Mouse (Mus musculus): Measurements from ENCODE around the gene Pitx2. TPM values are rescaled to one million over a fixed set of nuclear protein-coding genes. Genes with fewer than 3 reads are reported as not detected.

Gene Pitx2
- polyA plus RNA-seq, 1 experiment: 2.1 TPM

DNA sequence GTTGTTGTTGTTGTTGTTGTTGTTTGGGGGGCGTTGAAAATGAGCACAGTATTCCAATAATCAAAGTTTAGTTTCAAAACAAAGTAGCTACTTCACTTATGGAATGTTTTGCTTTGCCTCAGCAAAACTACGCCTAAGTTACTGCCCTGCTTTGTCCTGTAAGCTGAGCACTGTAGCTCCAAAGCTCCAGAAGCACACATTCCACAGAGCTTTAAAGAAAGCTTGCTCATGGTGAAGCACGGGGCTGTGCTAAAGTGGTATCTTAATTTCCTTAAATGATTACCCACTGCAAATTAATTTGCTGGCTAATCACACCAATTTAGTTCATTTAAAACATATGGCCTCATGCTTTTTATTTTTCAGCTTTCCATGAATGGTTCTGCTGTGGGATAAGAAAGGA lies 1.5 kb downstream of the Pitx2 start:
- H3K4me1 ChIP-seq (ENCODE audit: control insufficient read depth, insufficient read depth, low read length): no peaks in the 10 kb centered on the region
- H3K4me3 ChIP-seq (replicated peaks; ENCODE audit: extremely low read depth, low read depth, low read length): no peak overlapping the region
- TF ChIP-seq CTCF (IDR thresholded peaks at IDR 0.05; ENCODE audit: insufficient read depth, low read length): no peak
- no peak for TF ChIP-seq POLR2A (IDR thresholded peaks at IDR 0.05; ENCODE audit: borderline replicate concordance, extremely low read depth, low read depth, low read length)
- WGBS: 15% methylated on average over 3 of the region's 3 CpGs
- DNase-seq: no peak

DNA sequence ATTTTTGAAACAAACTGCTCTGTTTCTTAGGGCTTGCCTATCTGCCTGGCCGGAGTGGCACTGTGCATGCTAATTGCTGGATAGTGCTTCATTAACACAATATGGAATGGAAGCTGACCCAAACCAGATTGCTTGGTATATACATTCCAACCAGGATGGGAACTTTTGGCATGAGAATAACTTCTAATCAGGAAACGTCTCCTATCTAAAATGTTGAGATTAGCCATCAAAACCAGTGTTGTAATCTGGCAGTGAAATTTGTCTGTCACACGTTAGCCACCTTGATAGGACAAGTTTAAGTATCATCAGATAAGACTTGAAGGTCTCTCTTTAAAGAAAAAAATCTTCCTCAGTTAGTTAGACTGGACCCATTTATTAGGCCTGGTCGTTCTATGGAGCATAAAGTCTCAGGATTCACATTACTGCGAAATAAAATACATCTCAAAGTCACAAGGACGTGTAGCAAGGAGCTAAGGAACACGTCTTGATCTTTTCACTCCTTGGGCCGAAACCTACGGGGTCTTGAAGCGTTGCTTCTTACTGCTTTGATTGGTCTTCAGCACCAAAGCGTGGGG lies 2.1 kb downstream of the Pitx2 start:
- TF ChIP-seq CTCF (IDR thresholded peaks at IDR 0.05; ENCODE audit: insufficient read depth, low read length) (no peak), POLR2A (IDR thresholded peaks at IDR 0.05; ENCODE audit: borderline replicate concordance, extremely low read depth, low read depth, low read length) (no peak)
- H3K4me3 ChIP-seq (replicated peaks; ENCODE audit: extremely low read depth, low read depth, low read length): no peak overlapping the region
- DNase-seq: no peak
- H3K4me1 ChIP-seq (ENCODE audit: control insufficient read depth, insufficient read depth, low read length): no peaks in the 10 kb centered on the region
- 17% methylated on average over 11 of the region's 11 CpGs for WGBS

DNA sequence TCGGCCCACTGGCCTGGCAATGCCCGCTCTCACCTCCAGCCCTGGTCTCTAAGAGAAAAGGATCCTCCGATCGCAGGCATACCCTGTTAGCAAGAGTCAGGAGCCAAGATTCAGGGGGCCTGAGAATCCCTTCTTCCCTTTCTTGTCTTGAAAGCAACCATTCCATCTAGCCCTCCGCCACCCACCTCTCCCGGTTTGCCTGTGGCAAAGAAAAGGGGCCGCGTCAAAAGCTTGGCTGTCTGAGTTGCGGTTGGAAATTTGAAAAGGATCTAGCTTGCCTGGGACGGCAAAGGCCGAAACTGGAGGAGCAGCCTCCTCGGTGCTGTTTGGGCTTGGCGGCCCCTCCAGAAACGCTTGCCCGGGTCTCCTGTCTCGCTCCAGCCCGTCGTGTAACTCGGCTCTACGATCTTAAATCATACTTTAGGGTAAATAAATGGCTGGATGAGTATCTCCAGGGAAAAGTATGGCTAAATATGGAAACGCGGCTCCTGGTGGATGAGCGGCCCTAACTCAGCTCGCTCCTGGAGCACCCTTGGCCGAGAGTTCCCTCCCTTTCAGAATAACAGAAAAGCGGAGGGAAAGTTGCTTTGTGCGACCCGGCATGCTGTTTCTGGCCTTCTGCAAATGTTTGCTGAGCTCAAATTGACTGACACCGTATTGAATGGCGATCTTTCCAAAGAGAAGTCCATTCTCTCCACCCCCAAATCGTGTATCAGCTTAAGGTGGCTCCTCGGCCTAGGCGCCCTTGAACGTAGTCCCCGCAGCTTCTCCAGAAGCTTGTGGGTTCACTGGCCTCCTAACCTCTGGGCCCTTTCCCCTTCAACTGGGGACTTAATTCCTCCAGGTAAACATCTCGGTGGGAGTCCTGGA lies 3.4 kb downstream of the Pitx2 start:
- DNase-seq: no peak
- Histone ChIP-seq H3K4me3 (replicated peaks; ENCODE audit: extremely low read depth, low read depth, low read length) (no peak overlapping the region), H3K4me1 (ENCODE audit: control insufficient read depth, insufficient read depth, low read length) (no peaks in the 10 kb centered on the region)
- WGBS: 11% methylated on average over 36 of the region's 36 CpGs
- no peak for TF ChIP-seq POLR2A (IDR thresholded peaks at IDR 0.05; ENCODE audit: borderline replicate concordance, extremely low read depth, low read depth, low read length)
- TF ChIP-seq CTCF (IDR thresholded peaks at IDR 0.05; ENCODE audit: insufficient read depth, low read length): no peak

DNA sequence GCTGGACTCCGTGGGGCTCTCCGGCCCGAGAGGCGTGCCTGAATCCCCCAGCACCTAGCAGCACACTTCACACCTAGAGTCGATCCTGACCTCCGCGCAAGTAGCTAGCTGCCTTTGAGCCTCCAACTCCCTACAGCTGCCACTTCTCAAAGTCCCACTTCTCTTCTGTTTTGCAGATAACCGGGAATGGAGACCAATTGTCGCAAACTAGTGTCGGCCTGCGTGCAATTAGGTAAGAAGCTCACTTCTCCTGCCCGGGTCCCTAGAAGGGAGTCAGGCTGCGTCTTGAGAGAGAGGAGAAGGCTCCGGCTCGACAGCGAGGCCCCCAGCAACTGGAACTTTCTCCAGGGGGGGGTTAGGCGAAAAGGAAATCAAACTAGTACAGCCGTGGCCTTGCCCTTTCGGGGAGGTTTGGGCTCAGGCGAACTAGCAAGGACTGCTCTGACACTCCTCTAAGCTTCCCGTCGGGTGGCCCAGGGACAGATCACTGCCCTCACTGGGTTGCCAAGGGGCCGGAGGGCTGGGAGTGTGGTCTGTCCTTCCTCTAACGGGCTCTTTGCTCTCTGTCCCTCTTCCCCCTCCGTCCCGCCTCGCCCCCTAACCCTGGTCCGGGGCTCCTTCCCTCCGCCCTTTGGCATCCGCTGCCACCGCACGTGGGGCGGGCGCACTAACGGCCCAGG lies 4.2 kb downstream of the Pitx2 start:
- TF ChIP-seq POLR2A (IDR thresholded peaks at IDR 0.05; ENCODE audit: borderline replicate concordance, extremely low read depth, low read depth, low read length): no peak
- TF ChIP-seq CTCF (IDR thresholded peaks at IDR 0.05; ENCODE audit: insufficient read depth, low read length): no peak
- H3K4me1 ChIP-seq (ENCODE audit: control insufficient read depth, insufficient read depth, low read length): no peaks in the 10 kb centered on the region
- no peak for DNase-seq
- no peak overlapping the region for H3K4me3 ChIP-seq (replicated peaks; ENCODE audit: extremely low read depth, low read depth, low read length)
- WGBS: 5% methylated on average over 35 of the region's 35 CpGs

DNA sequence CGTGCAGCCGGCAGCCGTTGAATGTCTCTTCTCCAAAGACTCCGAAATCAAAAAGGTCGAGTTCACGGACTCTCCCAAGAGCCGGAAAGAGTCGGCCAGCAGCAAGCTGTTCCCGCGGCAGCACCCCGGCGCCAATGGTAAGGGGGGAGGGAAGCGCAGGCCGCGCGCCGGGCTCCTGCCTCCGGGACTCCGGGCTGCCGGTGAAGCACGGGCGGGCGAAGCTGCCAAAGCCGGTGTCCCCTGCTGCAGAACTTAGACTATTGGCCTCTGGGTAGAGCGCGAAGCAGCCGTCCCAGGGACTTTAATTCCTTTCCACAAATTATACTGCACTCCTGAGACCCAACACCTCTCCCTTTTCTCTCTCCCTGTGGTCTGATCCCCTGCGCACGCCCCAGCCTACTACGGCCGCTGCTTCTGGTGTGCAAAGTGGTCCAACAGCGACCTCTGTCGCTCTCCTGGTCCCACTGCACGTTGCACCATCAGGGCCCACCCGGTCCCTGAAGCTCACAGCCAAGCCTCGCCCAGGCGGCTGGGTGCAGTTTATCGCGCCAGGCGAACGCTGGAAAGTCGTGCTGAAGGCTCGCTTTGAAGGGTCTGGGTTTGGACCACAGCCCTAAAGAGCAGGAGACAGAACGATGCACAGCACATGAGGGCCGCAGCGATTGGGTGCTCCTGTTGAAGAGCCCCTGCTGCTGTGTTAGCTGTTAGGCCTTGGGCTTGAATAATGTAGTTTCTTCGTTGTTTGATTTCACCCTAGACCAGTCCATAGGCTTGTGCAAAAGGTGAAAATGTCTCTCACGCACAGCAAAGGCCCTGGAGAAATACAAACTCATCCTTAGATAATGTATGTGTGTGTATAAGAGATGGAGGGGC lies 5.0 kb downstream of the Pitx2 start:
- Histone ChIP-seq H3K4me3 (replicated peaks; ENCODE audit: extremely low read depth, low read depth, low read length) (no peak overlapping the region), H3K4me1 (ENCODE audit: control insufficient read depth, insufficient read depth, low read length) (no peaks in the 10 kb centered on the region)
- WGBS: 2% methylated on average over 48 of the region's 48 CpGs
- DNase-seq: no peak
- TF ChIP-seq POLR2A (IDR thresholded peaks at IDR 0.05; ENCODE audit: borderline replicate concordance, extremely low read depth, low read depth, low read length) (no peak), CTCF (IDR thresholded peaks at IDR 0.05; ENCODE audit: insufficient read depth, low read length) (peak; percentile 37; the same call in 1 of the 2 replicates)

DNA sequence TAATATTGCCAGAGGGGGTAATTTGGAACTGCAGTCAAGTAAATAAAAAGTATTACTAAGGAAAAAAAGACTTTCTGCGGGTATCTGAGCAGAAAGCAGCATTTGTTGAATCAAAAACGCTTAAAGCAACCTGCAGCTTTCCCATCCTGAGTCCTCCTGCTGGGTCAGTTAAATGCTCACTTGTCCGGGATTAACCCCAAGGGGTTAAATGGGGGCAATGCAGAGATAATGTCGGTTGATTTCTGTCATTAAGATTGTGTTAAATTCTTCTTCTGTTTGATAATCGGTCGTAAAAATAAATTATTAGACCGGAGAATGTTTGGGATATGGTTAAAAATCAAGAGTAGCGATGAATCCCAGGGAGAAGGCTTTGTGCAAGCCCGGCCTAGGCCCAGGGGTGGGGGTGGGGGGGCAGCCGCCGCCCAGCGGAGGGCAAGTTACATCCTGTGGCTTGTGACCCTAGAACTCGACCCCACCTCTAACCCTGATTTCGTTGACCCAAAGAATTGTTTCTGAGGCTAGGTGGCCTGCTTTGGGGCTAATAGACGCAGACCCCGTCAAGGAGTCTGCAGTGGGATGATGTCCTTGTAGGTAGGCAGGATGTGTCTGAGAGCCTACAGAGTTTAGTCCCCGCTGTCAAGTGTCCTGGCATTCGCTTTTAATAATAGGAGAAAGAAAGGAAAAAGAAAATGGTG lies 6.0 kb downstream of the Pitx2 start:
- DNase-seq: no peak
- 15% methylated on average over 18 of the region's 18 CpGs for WGBS
- H3K4me1 ChIP-seq (ENCODE audit: control insufficient read depth, insufficient read depth, low read length): no peaks in the 10 kb centered on the region
- no peak for TF ChIP-seq CTCF (IDR thresholded peaks at IDR 0.05; ENCODE audit: insufficient read depth, low read length)
- TF ChIP-seq POLR2A (IDR thresholded peaks at IDR 0.05; ENCODE audit: borderline replicate concordance, extremely low read depth, low read depth, low read length): no peak
- no peak overlapping the region for H3K4me3 ChIP-seq (replicated peaks; ENCODE audit: extremely low read depth, low read depth, low read length)

DNA sequence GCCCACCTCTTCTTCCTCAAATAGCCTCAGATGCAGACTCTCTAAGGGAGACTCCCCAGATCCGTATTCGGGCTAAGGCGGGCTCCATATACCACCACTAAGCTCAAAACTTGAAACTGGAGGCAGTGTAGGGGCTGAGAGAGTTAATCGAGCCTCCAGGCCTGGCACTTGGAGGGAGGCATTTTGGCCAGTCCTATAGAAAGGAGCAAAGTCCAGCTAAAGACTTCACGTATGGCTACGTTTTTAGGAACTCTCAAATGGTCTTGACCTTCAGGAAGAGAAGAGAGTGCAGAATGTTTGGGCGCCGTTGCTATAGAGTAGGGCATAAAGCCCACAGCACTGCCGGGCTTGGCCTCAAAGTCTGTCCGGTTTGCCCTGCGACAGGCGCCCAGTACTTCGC lies 7.1 kb downstream of the Pitx2 start:
- no peak for DNase-seq
- Histone ChIP-seq H3K4me1 (ENCODE audit: control insufficient read depth, insufficient read depth, low read length) (no peaks in the 10 kb centered on the region), H3K4me3 (replicated peaks; ENCODE audit: extremely low read depth, low read depth, low read length) (no peak overlapping the region)
- no peak for TF ChIP-seq POLR2A (IDR thresholded peaks at IDR 0.05; ENCODE audit: borderline replicate concordance, extremely low read depth, low read depth, low read length)
- no peak for TF ChIP-seq CTCF (IDR thresholded peaks at IDR 0.05; ENCODE audit: insufficient read depth, low read length)
- WGBS: 11% methylated on average over 13 of the region's 13 CpGs

DNA sequence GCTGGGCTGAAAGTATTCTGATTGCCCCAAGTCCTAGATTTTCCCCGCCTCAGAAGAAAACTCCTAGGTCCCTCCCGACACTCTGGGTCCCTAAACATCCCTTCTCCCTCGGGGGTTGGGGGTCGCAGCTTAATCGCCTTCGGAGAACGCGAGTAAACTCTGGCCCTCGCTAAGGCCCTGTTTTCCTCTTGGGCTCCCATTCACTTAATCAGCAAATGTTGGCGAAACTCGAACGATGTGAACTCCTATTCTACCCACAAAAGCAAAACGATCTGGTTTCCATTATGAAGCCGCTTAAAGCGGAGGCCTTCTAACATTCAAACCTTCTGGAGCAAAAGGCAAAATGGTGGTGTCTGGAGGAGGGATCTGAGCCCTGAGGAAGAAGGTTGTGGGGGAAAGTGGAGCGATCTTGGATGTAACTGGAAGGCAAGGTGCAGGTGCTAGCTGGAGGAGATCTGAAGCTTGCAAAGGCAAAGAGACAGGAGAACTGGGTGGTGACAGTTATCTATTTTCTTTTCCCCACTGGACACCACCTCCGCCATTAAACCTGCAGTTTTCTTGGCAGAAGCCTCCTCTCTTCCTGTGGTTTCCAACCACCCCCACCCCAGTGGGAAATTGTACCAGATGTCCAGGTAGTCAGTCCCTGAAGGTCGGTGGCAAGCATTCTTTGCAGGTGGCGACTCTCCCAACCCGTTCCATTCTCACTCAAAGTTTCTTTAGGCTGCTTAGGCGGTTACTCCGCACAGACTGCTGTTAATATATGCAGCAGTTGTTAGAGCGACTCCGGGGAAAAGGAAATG lies 7.8 kb downstream of the Pitx2 start:
- TF ChIP-seq CTCF (IDR thresholded peaks at IDR 0.05; ENCODE audit: insufficient read depth, low read length): no peak
- TF ChIP-seq POLR2A (IDR thresholded peaks at IDR 0.05; ENCODE audit: borderline replicate concordance, extremely low read depth, low read depth, low read length): no peak
- H3K4me3 ChIP-seq (replicated peaks; ENCODE audit: extremely low read depth, low read depth, low read length): no peak overlapping the region

More for the DNA sequence above, 7.8 kb downstream of the Pitx2 start:
- WGBS: 8% methylated on average over 24 of the region's 24 CpGs
- H3K4me1 ChIP-seq (ENCODE audit: control insufficient read depth, insufficient read depth, low read length): no peaks in the 10 kb centered on the region
- DNase-seq: no peak

All from lung, adult 2 months (tissue).